Mouse (Mus musculus): Measurements from ENCODE around the gene Syt8. TPM values are rescaled to one million over a fixed set of nuclear protein-coding genes. Genes with fewer than 3 reads are reported as not detected.
A peak's percentile ranks its signal among the peaks of the same experiment; 100 is the strongest.

Syt8 gene
- polyA plus RNA-seq (2012; rRNA removed): not detected in 2 replicates

GRCm38 (mm10) chr7:142434137-142434865, at the start of gene Syt8:
Syt8 (plus strand) TSS chr7:142434850.
- H3K27ac ChIP-seq (ENCODE audit: insufficient read depth, low read length): no peak within 1 kb of the TSS
- H3K4me3 ChIP-seq (ENCODE audit: insufficient read depth, low read length): no peak within 1 kb of the TSS
- TF ChIP-seq POLR2A (IDR thresholded peaks at IDR 0.05; ENCODE audit: extremely low read depth, insufficient read depth, low read length): no peak
- TF ChIP-seq CTCF (IDR thresholded peaks at IDR 0.05; ENCODE audit: extremely low read depth, insufficient read depth, low read length): no peak
- no peaks in the 10 kb centered on the region; the same call in 1 of the 2 replicates for H3K4me1 ChIP-seq (ENCODE audit: control insufficient read depth, insufficient read depth, low read length)

- Histone ChIP-seq H3K4me3 (ENCODE audit: insufficient read depth, low read length) (peak overlapping the region; percentile 86), H3K4me1 (ENCODE audit: control insufficient read depth, insufficient read depth, low read length) (peaks cover 6% of the 10 kb centered on the region), H3K27ac (ENCODE audit: insufficient read depth, low read length) (no peak overlapping the region)
- TF ChIP-seq POLR2A (IDR thresholded peaks at IDR 0.05; ENCODE audit: extremely low read depth, insufficient read depth, low read length) (no peak), CTCF (IDR thresholded peaks at IDR 0.05; ENCODE audit: extremely low read depth, insufficient read depth, low read length) (no peak)
Measured at GRCm38 (mm10) chr7:142385742-142386403, 48.8 kb upstream of the Syt8 start.

GRCm38 (mm10) chr7:142386621-142387201, 47.9 kb upstream of the Syt8 start:
- H3K4me1 ChIP-seq (ENCODE audit: control insufficient read depth, insufficient read depth, low read length): peaks cover 6% of the 10 kb centered on the region
- H3K27ac ChIP-seq (ENCODE audit: insufficient read depth, low read length): 0 out of 2 replicates have a peak overlapping the region, but pooled peaks have one; percentile 86
- TF ChIP-seq POLR2A (IDR thresholded peaks at IDR 0.05; ENCODE audit: extremely low read depth, insufficient read depth, low read length): no peak
- TF ChIP-seq CTCF (IDR thresholded peaks at IDR 0.05; ENCODE audit: extremely low read depth, insufficient read depth, low read length): no peak
- peak overlapping the region; percentile 86 for H3K4me3 ChIP-seq (ENCODE audit: insufficient read depth, low read length)

- H3K4me1 ChIP-seq (ENCODE audit: control insufficient read depth, insufficient read depth, low read length): peaks cover 6% of the 10 kb centered on the region
- H3K27ac ChIP-seq (ENCODE audit: insufficient read depth, low read length): peak within 1 kb of the TSS; percentile 86
- H3K4me3 ChIP-seq (ENCODE audit: insufficient read depth, low read length): peak within 1 kb of the TSS; percentile 86
- TF ChIP-seq CTCF (IDR thresholded peaks at IDR 0.05; ENCODE audit: extremely low read depth, insufficient read depth, low read length): no peak
- peak; percentile 76 for TF ChIP-seq POLR2A (IDR thresholded peaks at IDR 0.05; ENCODE audit: extremely low read depth, insufficient read depth, low read length)
Measured at GRCm38 (mm10) chr7:142387419-142388148, 47.1 kb upstream of the Syt8 start, which contains the start of gene Ctsd. Ctsd (minus strand) TSS chr7:142388038.

GRCm38 (mm10) chr7:142388198-142388597, 46.5 kb upstream of the Syt8 start:
- Histone ChIP-seq H3K4me1 (ENCODE audit: control insufficient read depth, insufficient read depth, low read length) (peaks cover 6% of the 10 kb centered on the region), H3K27ac (ENCODE audit: insufficient read depth, low read length) (0 out of 2 replicates have a peak overlapping the region, but pooled peaks have one; percentile 2), H3K4me3 (ENCODE audit: insufficient read depth, low read length) (peak overlapping the region; percentile 86)
- no peak for TF ChIP-seq CTCF (IDR thresholded peaks at IDR 0.05; ENCODE audit: extremely low read depth, insufficient read depth, low read length)
- no peak for TF ChIP-seq POLR2A (IDR thresholded peaks at IDR 0.05; ENCODE audit: extremely low read depth, insufficient read depth, low read length)

- Histone ChIP-seq H3K4me1 (ENCODE audit: control insufficient read depth, insufficient read depth, low read length) (peaks cover 6% of the 10 kb centered on the region), H3K27ac (ENCODE audit: insufficient read depth, low read length) (no peak overlapping the region), H3K4me3 (ENCODE audit: insufficient read depth, low read length) (no peak overlapping the region)
- TF ChIP-seq POLR2A (IDR thresholded peaks at IDR 0.05; ENCODE audit: extremely low read depth, insufficient read depth, low read length) (no peak), CTCF (IDR thresholded peaks at IDR 0.05; ENCODE audit: extremely low read depth, insufficient read depth, low read length) (no peak)
Measured at GRCm38 (mm10) chr7:142388740-142389139, 45.9 kb upstream of the Syt8 start.

- Histone ChIP-seq H3K4me3 (ENCODE audit: insufficient read depth, low read length) (no peak overlapping the region), H3K4me1 (ENCODE audit: control insufficient read depth, insufficient read depth, low read length) (peaks cover 6% of the 10 kb centered on the region), H3K27ac (ENCODE audit: insufficient read depth, low read length) (no peak overlapping the region)
- TF ChIP-seq CTCF (IDR thresholded peaks at IDR 0.05; ENCODE audit: extremely low read depth, insufficient read depth, low read length): no peak
- no peak for TF ChIP-seq POLR2A (IDR thresholded peaks at IDR 0.05; ENCODE audit: extremely low read depth, insufficient read depth, low read length)
Measured at GRCm38 (mm10) chr7:142389961-142390650, 44.5 kb upstream of the Syt8 start.

- Histone ChIP-seq H3K4me1 (ENCODE audit: control insufficient read depth, insufficient read depth, low read length) (peaks cover 2% of the 10 kb centered on the region; the same call in 1 of the 2 replicates), H3K4me3 (ENCODE audit: insufficient read depth, low read length) (no peak overlapping the region), H3K27ac (ENCODE audit: insufficient read depth, low read length) (no peak overlapping the region)
- TF ChIP-seq POLR2A (IDR thresholded peaks at IDR 0.05; ENCODE audit: extremely low read depth, insufficient read depth, low read length) (no peak), CTCF (IDR thresholded peaks at IDR 0.05; ENCODE audit: extremely low read depth, insufficient read depth, low read length) (no peak)
Measured at GRCm38 (mm10) chr7:142391108-142391507, 43.5 kb upstream of the Syt8 start.
